Mouse (Mus musculus) cerebellum, postnatal 25 days (tissue): Measurements from ENCODE around the gene Plin5.
A peak's percentile ranks its signal among the peaks of the same experiment; 100 is the strongest.

ENCODE experiments used
- DNase-seq, 2 experiments: peaks; one replicate each; pipeline ENCODE4 v3.0.0; 2021; ENCODE audit warnings: mixed read lengths in 2 of 2

The Plin5 gene

GRCm38 (mm10) chr17:56132661-56133060, 15.3 kb upstream of the Plin5 start:
- peak; percentile 79 to 84 for DNase-seq

GRCm38 (mm10) chr17:56131814-56132213, 14.4 kb upstream of the Plin5 start:
- DNase-seq, result peak; percentile 80 to 87

GRCm38 (mm10) chr17:56131136-56131535, 13.7 kb upstream of the Plin5 start:
- no peak for DNase-seq

- DNase-seq, result peak; percentile 58 to 67
These were observed 10.8 kb upstream of the Plin5 start for GRCm38 (mm10) chr17:56128246-56128645.

GRCm38 (mm10) chr17:56126175-56126574, 8.8 kb upstream of the Plin5 start:
- DNase-seq, result no peak

- DNase-seq, result no peak
These were observed 7.9 kb upstream of the Plin5 start for GRCm38 (mm10) chr17:56125276-56125630.

GRCm38 (mm10) chr17:56124377-56125275, 7.2 kb upstream of the Plin5 start:
- peak; percentile 66 to 80 for DNase-seq

- DNase-seq, result no peak
These were observed 6.4 kb upstream of the Plin5 start for GRCm38 (mm10) chr17:56123681-56124340.

GRCm38 (mm10) chr17:56123161-56123560, 5.8 kb upstream of the Plin5 start:
- no peak for DNase-seq

GRCm38 (mm10) chr17:56121826-56122225, 4.4 kb upstream of the Plin5 start, which contains the start of gene Lrg1:
Lrg1 (minus strand) TSS chr17:56122001.
- DNase-seq, result no peak

GRCm38 (mm10) chr17:56119981-56120880, 2.8 kb upstream of the Plin5 start:
- DNase-seq, result peak; percentile 69

GRCm38 (mm10) chr17:56119431-56119830, 2.0 kb upstream of the Plin5 start:
- DNase-seq, result no peak

GRCm38 (mm10) chr17:56116193-56116592, 1.2 kb downstream of the Plin5 start:
- DNase-seq, result no peak

GRCm38 (mm10) chr17:56112743-56113142, 4.7 kb downstream of the Plin5 start:
- no peak for DNase-seq

GRCm38 (mm10) chr17:56111864-56112263, 5.5 kb downstream of the Plin5 start:
- DNase-seq, result peak; percentile 69 to 83

- no peak for DNase-seq
These were observed 6.4 kb downstream of the Plin5 start for GRCm38 (mm10) chr17:56111021-56111420.

GRCm38 (mm10) chr17:56110571-56110970, 6.8 kb downstream of the Plin5 start:
- DNase-seq, result peak in 1 of 2 experiments; percentile 58

GRCm38 (mm10) chr17:56109219-56110051, 8.0 kb downstream of the Plin5 start, which contains the start of gene Plin4:
Plin4 (minus strand) TSS chr17:56109803.
- DNase-seq, result no peak

- DNase-seq, result peak in 1 of 2 experiments; percentile 37
These were observed 8.9 kb downstream of the Plin5 start for GRCm38 (mm10) chr17:56108334-56109044.

GRCm38 (mm10) chr17:56107736-56108135, 9.7 kb downstream of the Plin5 start:
- no peak for DNase-seq

- DNase-seq, result no peak
These were observed 10.4 kb downstream of the Plin5 start for GRCm38 (mm10) chr17:56106981-56107380.
